Mouse (Mus musculus): ENCODE data around the gene Krt17.
"Not testable (repeated sequence)": the region's sequence is repeated elsewhere in the genome, so short reads cannot be mapped to it uniquely, and the experiment has no call there.

The Krt17 gene

DNA sequence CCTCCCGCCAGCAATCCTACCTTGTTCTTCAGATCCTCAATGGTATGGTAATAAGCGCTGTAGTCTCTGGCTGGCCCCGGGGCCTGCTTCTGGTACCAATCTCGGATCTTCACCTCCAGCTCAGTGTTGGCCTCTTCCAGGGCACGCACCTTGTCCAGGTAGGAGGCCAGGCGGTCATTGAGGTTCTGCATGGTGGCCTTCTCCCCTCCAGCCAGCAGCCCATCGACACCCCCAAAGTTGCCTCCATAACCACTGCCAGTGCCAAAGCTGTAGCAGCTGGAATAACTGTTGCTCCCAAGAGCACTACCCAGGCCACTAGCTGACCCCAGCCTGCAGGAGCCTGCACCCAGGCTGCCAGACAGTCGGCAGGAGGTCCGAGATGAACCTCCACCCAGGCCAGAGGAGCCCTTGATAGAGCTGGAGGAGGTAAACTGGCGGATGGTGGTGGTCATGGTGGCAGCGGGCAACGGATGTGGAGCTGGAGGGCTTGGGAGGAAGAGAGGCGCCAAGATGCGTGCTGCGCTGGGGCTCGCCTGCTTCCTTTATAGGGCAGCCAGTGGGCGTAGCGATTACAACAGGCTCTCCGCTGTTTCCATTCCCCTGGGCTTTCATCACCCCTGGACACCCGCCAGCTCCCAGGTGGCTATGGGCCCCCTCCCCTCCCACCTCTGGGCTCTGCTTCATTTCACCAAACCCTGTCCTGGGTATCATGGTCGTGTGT lies at the start of gene Krt17:
Gene Krt17 (minus strand): TSS at position 516 of the 721 bp plus-strand sequence.
- DNase-seq, result no peak

- DNase-seq, result not testable (repeated sequence)
Observed at GRCm38 (mm10) chr11:100308672-100309071, 47.8 kb upstream of the Krt17 start.

DNA sequence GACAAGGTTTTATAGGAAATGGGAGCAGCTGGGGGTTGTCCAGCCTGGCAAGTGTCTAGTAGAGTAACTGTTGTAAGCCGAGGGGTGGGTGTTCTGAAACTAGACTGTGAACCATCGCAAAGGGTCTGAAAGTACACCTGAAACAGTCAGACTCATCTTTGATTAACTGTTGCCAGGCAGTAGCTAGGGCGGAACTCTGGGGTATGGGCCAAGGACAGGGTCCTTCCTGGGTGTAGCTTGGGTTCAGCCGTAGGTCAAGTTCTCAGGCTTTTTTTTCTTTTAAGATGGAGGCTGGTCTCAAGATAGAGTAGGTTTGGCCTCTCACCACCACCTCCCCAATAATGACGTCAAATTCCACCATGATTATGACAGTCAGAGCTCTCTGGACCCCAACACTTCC lies 47.1 kb upstream of the Krt17 start:
- no peak for DNase-seq

DNA sequence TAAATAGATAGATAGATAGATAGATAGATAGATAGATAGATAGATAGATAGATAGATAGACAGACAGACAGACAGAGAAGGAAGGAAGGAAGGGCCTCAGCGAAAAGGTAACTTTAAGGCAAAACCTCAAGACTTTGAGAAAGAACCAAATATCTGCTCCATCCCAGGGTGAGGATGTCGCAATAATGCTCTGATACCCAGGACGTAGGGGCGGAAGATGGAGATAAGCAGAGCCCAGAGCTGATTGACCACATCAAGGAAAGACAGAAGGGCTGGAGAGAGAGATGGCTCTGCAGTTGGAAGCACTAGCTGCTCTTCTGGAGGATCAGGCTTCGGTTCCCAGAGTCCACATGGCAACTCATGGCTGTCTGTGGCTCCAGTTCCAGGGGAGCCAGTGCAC lies 40.5 kb upstream of the Krt17 start:
- DNase-seq, result no peak

- peak; percentile 75 for DNase-seq
Observed at GRCm38 (mm10) chr11:100300293-100300692, 39.5 kb upstream of the Krt17 start.

DNA sequence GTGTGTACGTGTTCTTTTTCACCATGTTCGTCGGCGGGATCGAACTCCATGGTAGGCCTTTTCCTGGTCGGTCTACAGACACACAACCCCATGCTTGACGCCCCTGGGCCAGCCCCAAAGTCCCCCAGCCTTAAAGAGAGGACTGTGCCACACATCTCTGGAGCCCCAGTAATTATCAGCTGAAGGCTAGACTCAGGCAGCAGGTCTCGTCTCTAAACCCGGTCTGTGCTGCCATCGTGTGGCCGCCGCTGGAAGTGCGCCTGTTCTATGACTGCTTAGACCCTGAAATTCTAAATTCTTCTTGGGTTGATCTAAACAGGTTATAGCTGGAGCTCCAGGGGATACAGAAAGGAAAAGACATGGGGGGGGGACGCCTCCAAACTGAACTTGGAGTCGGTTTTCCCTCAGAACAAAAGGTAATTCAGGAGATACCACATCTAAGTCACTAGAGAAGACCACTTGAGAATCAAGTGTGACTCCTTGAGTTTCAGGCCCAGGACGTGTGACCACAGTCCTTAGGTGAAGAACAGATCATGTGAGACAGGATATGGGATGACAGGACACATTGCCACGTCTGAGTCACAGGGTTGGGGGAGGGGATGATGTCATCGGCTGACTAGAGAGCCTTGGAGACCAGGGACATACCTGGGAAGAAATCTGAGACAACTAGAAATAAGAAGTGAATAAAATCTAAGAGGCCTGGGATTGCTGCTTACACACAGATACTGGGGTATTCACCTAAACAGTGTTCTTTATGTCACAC lies 37.6 kb upstream of the Krt17 start:
- DNase-seq, result peak; percentile 95

DNA sequence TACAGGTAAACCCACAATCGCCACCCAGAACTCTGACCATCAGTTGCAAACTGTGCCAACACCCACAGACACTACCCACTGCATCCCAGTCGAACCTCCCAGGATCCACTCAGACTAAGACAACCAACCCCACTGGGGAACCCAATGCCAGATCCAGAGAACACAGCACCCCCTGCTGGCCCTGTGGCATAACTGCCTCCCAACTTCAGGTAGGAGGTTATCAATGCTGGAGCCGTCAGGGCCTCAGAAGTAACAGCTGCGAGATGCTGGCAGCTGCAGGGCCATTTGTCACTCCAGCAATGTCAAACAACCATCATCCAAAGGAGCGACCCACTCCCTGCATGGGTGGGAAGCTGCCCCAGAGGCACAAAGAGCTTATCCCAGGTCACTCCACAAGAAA lies 37.0 kb upstream of the Krt17 start:
- peak; percentile 23 for DNase-seq

DNA sequence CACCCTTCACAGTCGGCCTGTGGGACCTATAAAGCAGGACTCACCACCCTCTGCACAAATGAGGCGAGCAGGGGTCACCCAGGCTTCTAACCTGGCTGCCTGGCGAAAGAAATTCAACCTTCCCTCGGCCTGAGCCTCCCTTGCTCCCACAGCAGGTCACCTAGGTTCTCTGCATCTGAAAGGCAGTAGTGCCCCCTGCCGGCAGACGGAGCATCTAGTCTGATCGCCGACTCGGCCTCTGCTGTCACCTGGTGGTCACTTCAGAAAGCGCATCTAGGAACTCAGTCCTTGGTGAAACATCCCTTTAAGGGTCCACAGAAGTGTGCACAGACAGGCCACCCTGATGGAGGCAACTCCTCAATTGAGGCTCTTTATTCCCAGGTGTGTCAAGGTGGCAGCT lies 34.5 kb upstream of the Krt17 start:
- DNase-seq, result peak; percentile 96

GRCm38 (mm10) chr11:100292884-100293283 lies 32.1 kb upstream of the Krt17 start:
- no peak for DNase-seq

- no peak for DNase-seq
Observed at GRCm38 (mm10) chr11:100290235-100290634, 29.4 kb upstream of the Krt17 start.

- no peak for DNase-seq
Observed at GRCm38 (mm10) chr11:100288942-100289341, 28.1 kb upstream of the Krt17 start.

DNA sequence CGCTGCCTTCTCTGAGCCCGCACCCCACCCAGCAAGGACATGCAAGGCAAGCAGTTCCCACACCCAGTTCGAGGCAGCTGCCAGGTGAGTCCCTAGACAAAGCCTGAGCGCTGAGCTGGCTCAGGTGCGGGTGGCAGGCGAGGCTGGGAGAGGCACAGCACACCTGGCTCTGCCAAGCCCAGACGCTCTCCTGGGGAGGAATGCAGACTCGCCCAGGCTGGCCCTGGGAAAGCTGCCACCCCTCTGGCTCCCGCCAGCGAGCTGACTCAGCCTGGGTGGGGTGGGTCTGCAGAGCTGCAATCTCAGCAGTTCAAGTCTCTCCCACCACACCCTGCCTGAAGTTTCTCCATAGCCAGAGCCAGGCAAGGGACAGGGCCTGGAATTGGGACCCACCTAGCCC lies 26.2 kb upstream of the Krt17 start:
- DNase-seq, result no peak

GRCm38 (mm10) chr11:100284988-100285387 lies 24.2 kb upstream of the Krt17 start:
- DNase-seq, result no peak

GRCm38 (mm10) chr11:100282549-100282948 lies 21.7 kb upstream of the Krt17 start:
- peak; percentile 84 for DNase-seq

DNA sequence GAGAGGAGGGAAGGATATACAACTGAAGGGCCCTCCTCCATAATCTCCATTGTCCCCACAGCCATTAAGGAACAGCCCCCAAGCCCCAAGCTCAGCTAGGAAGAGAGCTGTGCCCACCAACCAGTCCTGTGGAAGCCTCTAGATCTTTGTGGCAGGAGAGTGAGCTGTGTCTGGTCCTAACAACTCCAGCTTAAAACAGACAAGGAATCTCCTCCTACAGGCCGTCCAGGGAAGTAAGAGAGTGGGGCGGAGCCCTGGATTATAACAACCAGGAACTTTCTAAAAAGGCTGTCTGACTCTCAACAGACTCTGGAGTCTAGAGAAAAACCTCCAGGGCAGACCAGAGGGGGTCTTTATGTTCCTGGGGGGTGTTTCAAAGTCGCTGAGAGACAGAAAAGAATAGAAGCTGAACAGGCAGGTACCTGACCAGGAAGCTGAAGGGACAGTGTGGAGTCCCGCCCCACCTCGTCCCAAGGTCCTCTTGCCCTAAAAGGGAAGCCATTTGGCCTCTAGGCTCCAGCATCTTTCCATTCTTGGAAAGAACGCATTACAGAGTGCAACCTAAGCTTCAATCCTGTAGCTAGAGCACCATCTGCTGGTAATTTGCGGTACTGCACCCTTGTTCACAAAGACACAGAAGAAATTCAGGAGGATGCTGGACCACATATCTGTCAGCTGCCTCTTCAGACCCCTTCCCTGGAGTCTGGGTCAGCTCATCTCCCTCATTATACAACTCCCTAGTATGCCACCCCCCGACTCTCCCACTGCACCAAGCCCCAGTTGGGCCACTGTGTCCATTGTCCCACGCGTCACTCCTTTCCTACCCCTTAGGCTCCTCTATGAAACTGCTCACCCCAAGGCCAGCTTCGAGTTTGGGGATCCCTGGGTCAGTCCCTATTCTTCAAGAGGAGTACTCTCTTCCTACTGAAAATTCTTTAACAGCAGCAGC lies 21.0 kb upstream of the Krt17 start:
- peak; percentile 98 for DNase-seq

GRCm38 (mm10) chr11:100278759-100279158 lies 17.9 kb upstream of the Krt17 start:
- no peak for DNase-seq

GRCm38 (mm10) chr11:100277726-100278480 lies 17.1 kb upstream of the Krt17 start:
- no peak for DNase-seq

GRCm38 (mm10) chr11:100275466-100275865 lies 14.6 kb upstream of the Krt17 start:
- no peak for DNase-seq

GRCm38 (mm10) chr11:100274719-100275118 lies 13.9 kb upstream of the Krt17 start:
- DNase-seq, result no peak

- DNase-seq, result no peak
Observed at GRCm38 (mm10) chr11:100271878-100272277, 11.0 kb upstream of the Krt17 start.

GRCm38 (mm10) chr11:100269821-100270332 lies 9.0 kb upstream of the Krt17 start, which contains the start of gene Krt42:
Gene Krt42 (minus strand): TSS chr11:100269871.
- DNase-seq, result no peak
